Mouse (Mus musculus): ENCODE measurements around the gene Kat6b. TPM values are rescaled to one million over a fixed set of nuclear protein-coding genes. Genes with fewer than 3 reads are reported as not detected.

The Kat6b gene
- polyA plus RNA-seq, 1 experiment = 22.5 TPM

DNA sequence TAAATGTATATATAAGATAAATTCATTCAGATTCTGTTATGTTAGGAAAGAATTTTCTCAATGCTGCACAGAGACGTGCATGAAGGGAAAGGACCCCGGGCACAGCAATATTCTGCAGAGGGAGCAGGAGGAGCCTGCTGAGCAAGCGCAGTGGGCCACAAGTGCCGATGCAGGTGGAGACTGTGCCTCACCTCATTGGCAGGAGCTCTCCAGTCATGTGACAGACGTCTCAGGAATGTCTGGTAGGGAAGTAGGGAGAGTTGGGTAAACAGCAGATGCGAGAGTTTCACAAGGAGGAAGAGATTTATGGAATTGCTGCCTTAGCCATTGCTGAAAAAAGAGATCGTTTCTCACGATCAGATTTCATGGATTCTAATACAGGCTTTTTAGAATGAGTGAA is 71.7 kb downstream of the Kat6b start:
- peak in 1 of 2 experiments; percentile 25 for DNase-seq
- Histone ChIP-seq H3K27ac (ENCODE audit: insufficient read depth, low read length) (no peak overlapping the region), H3K4me3 (replicated peaks; ENCODE audit: insufficient read depth, low read depth, low read length) (no peak overlapping the region), H3K4me1 (ENCODE audit: control insufficient read depth, insufficient read depth, low read length) (peaks cover 14% of the 10 kb centered on the region), H3K27me3 (ENCODE audit: control insufficient read depth, insufficient read depth, low read length) (no peaks in the 10 kb centered on the region)
- TF ChIP-seq CTCF (IDR thresholded peaks at IDR 0.05; ENCODE audit: borderline replicate concordance, insufficient read depth, low read depth, low read length) (no peak), POLR2A (IDR thresholded peaks at IDR 0.05; ENCODE audit: borderline replicate concordance, insufficient read depth, low read length) (no peak)
- 66% methylated on average over 8 of the region's 8 CpGs for WGBS

DNA sequence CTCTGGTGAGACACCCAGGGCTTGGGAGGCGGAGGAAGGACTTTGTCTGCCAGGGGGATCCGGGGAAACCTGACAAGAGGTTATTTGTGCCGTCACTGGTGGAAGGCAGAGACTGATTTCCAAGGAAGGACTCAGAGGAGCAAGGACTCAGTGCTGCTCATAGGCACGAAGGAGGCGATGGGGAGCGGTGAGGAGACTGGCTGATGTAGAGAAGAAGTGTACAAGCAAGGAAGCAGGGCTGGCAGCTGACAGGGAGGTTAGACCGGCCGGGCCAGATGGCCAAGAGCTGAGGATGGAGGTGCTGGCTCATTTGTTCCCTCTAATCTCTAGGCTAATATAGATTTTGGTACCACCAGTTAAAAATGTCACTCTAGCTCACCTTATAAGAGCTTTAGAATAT is 72.8 kb downstream of the Kat6b start:
- H3K4me3 ChIP-seq (replicated peaks; ENCODE audit: insufficient read depth, low read depth, low read length) = peak overlapping the region; percentile 23
- H3K27ac ChIP-seq (ENCODE audit: insufficient read depth, low read length) = peak overlapping the region; percentile 64
- 26% methylated on average over 8 of the region's 8 CpGs for WGBS
- peaks cover 14% of the 10 kb centered on the region for H3K4me1 ChIP-seq (ENCODE audit: control insufficient read depth, insufficient read depth, low read length)
- no peaks in the 10 kb centered on the region for H3K27me3 ChIP-seq (ENCODE audit: control insufficient read depth, insufficient read depth, low read length)
- TF ChIP-seq POLR2A (IDR thresholded peaks at IDR 0.05; ENCODE audit: borderline replicate concordance, insufficient read depth, low read length) (no peak), CTCF (IDR thresholded peaks at IDR 0.05; ENCODE audit: borderline replicate concordance, insufficient read depth, low read depth, low read length) (no peak)
- peak; percentile 56 to 67 for DNase-seq

DNA sequence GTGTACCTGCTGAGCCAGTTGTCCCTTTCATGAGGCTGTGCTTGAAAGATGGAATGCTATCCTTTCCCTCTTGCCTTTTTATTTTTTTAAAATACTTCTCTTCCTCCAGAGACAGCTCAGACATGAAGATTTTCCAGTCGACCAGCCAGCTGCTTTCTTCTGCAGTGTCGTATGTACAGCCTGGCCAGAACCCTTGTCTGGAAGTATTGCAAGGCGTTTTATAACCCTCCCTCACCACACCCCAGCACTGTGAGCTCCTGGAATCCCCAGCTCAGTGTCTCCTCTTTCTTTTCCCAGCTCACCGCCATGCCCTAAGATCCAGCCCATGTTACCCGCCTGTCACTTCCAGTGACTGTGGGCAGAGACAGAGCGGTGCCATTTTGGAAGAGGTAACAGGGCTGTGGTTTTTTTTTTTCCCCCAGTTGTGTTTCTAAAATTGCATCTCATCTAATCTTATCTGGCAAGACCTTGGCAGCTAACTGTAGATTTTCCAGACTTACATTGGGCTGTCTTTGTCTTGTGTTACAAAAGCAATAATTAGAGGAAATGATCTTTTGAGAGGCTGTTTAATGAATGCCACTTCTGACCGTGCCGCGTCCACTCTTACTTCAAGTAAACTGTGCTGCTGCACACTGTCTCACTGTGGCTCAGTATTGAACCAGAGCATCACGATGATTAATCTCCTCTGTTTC is 77.4 kb downstream of the Kat6b start:
- H3K4me1 ChIP-seq (ENCODE audit: control insufficient read depth, insufficient read depth, low read length) = peaks cover 15% of the 10 kb centered on the region
- H3K27me3 ChIP-seq (ENCODE audit: control insufficient read depth, insufficient read depth, low read length) = no peaks in the 10 kb centered on the region
- no peak overlapping the region for H3K27ac ChIP-seq (ENCODE audit: insufficient read depth, low read length)
- DNase-seq = no peak
- TF ChIP-seq CTCF (IDR thresholded peaks at IDR 0.05; ENCODE audit: borderline replicate concordance, insufficient read depth, low read depth, low read length) = no peak
- TF ChIP-seq POLR2A (IDR thresholded peaks at IDR 0.05; ENCODE audit: borderline replicate concordance, insufficient read depth, low read length) = no peak
- no peak overlapping the region for H3K4me3 ChIP-seq (replicated peaks; ENCODE audit: insufficient read depth, low read depth, low read length)
- 76% methylated on average over 10 of the region's 10 CpGs for WGBS

DNA sequence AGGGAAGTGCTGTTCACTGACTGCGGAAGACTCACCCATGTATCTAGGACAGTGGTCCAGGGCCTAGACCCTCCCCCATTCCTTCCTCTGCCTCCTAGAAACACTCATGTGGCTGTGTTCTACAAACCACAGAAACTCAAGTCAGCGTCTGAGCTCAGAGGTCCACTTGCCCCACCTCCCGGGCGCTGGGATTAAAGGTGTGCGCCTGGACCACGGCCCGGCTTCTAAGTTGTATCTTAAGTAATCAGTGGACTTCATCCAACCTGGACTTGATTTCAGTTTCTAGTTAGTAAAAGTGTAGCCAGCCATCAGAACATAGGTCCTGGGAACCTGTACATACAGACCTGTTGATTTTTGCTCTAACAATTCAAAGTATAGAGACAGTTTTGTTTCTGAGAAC is 78.2 kb downstream of the Kat6b start:
- WGBS = 87% methylated on average over 7 of the region's 7 CpGs
- no peak for TF ChIP-seq CTCF (IDR thresholded peaks at IDR 0.05; ENCODE audit: borderline replicate concordance, insufficient read depth, low read depth, low read length)
- TF ChIP-seq POLR2A (IDR thresholded peaks at IDR 0.05; ENCODE audit: borderline replicate concordance, insufficient read depth, low read length) = no peak

DNA sequence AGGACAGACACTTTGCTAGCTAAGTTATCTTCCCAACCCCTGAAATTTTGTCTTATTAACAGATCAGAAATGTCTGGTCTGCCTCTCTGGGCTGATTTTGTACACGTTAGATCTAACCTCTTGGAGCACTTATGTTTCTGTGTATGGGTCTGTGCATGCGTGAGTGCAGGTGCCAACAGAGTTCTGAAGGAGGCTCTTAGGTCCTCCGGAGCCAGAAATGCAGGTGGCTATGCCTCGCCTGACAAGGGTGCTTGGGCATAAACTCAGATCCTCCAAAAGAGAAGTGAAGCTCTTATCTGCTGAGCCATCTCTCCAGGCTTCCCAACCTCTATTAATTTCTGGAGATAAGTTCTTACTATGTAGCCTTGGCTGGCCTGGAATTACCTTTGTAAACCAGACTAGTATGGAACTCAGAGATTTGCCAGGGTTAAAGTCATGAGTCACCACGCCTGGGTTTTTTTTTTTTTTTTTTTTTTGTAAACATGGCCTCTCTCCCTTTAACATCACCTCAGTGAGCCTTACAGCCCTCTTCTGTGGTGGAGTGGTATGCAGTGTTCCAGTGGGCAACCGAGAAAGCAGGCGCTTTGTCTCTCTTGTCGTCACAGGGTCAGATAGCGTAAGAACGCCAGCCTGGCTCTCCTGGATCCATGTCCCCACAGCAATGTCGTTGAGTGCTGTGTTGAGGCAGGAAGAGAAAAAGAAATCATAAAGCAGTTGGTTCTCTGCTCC is 79.4 kb downstream of the Kat6b start:
- H3K27ac ChIP-seq (ENCODE audit: insufficient read depth, low read length) = no peak overlapping the region
- no peaks in the 10 kb centered on the region for H3K27me3 ChIP-seq (ENCODE audit: control insufficient read depth, insufficient read depth, low read length)
- H3K4me1 ChIP-seq (ENCODE audit: control insufficient read depth, insufficient read depth, low read length) = peaks cover 5% of the 10 kb centered on the region
- TF ChIP-seq POLR2A (IDR thresholded peaks at IDR 0.05; ENCODE audit: borderline replicate concordance, insufficient read depth, low read length) (no peak), CTCF (IDR thresholded peaks at IDR 0.05; ENCODE audit: borderline replicate concordance, insufficient read depth, low read depth, low read length) (no peak)
- WGBS = 78% methylated on average over 11 of the region's 11 CpGs
- no peak overlapping the region for H3K4me3 ChIP-seq (replicated peaks; ENCODE audit: insufficient read depth, low read depth, low read length)
- DNase-seq = no peak

More for the DNA sequence above, 78.2 kb downstream of the Kat6b start:
- DNase-seq = no peak
- Histone ChIP-seq H3K4me3 (replicated peaks; ENCODE audit: insufficient read depth, low read depth, low read length) (no peak overlapping the region), H3K27me3 (ENCODE audit: control insufficient read depth, insufficient read depth, low read length) (no peaks in the 10 kb centered on the region), H3K27ac (ENCODE audit: insufficient read depth, low read length) (no peak overlapping the region), H3K4me1 (ENCODE audit: control insufficient read depth, insufficient read depth, low read length) (peaks cover 9% of the 10 kb centered on the region)

DNA sequence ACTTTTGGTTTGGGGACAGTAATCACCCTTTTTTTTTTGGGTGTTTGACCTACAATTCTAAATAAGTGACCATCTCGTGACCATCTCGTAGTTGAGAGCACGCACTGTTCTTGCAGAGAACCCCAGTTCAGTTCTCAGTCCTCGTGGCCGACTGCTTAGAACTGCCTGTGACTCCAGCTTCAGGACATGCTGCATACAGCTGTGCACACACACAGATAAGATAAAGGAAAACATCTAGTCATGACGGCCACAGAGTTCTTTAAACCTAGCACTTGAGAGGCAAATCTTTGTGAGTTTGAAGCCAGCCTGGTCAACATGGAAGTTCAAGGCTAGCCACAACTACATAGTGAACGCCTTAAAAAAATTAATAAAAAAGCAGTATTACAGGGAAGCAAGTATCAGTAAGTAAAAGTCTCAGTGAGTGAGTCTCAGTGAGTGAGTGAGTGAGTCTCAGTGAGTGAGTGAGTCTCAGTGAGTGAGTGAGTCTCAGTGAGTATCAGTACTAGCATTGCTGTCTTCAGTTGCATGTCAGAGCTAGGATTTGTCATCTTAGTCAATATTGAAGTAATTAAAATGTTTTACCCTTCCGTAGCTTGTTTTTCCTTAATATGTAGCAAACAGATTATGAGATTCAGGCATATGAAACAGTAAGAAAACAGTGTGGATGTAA is 80.3 kb downstream of the Kat6b start:
- H3K27ac ChIP-seq (ENCODE audit: insufficient read depth, low read length) = no peak overlapping the region
- WGBS = 96% methylated on average over 8 of the region's 8 CpGs
- TF ChIP-seq POLR2A (IDR thresholded peaks at IDR 0.05; ENCODE audit: borderline replicate concordance, insufficient read depth, low read length) (no peak), CTCF (IDR thresholded peaks at IDR 0.05; ENCODE audit: borderline replicate concordance, insufficient read depth, low read depth, low read length) (no peak)
- no peaks in the 10 kb centered on the region for H3K27me3 ChIP-seq (ENCODE audit: control insufficient read depth, insufficient read depth, low read length)
- DNase-seq = no peak
- no peak overlapping the region for H3K4me3 ChIP-seq (replicated peaks; ENCODE audit: insufficient read depth, low read depth, low read length)
- peaks cover 3% of the 10 kb centered on the region for H3K4me1 ChIP-seq (ENCODE audit: control insufficient read depth, insufficient read depth, low read length)

DNA sequence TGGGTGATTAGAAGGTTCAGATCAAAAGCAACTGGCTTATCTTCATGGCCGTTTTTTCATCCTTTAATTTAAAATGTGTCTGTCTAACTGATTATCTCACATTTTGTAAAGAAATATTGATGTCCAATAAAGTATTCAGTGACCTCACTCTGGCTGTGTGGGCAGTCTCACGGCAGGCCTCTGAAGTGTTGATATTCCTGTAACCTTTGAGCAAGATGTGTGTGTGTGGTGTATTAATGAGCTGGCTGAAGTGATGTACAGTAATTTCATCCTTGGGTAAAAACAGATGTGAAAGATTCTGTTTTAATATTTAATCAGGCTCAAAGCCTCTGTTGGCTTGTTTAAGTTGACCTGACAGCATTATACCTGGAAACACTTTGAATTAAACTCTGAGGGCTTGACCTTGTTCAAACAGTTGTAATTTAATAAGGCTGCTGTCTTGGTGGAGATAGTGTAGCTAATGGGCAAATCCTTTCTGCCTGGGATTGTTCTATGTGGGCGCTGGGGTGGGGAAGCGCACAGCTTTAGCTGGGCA is 82.4 kb downstream of the Kat6b start:
- TF ChIP-seq CTCF (IDR thresholded peaks at IDR 0.05; ENCODE audit: borderline replicate concordance, insufficient read depth, low read depth, low read length) (no peak), POLR2A (IDR thresholded peaks at IDR 0.05; ENCODE audit: borderline replicate concordance, insufficient read depth, low read length) (no peak)
- WGBS = 89% methylated on average over 4 of the region's 4 CpGs
- Histone ChIP-seq H3K27me3 (ENCODE audit: control insufficient read depth, insufficient read depth, low read length) (no peaks in the 10 kb centered on the region), H3K4me3 (replicated peaks; ENCODE audit: insufficient read depth, low read depth, low read length) (no peak overlapping the region), H3K4me1 (ENCODE audit: control insufficient read depth, insufficient read depth, low read length) (peaks cover 8% of the 10 kb centered on the region), H3K27ac (ENCODE audit: insufficient read depth, low read length) (no peak overlapping the region)
- DNase-seq = no peak
